Mouse (Mus musculus) lung, postnatal 0 days (tissue): Measurements from ENCODE around the gene Cables2.

Source experiments
- CTCF ChIP-seq: IDR thresholded peaks from 2 replicates; pipeline ENCODE4 v1.5.1; 2016; ENCODE audit warnings: antibody characterized with exemption, mild to moderate bottlenecking
- EP300 ChIP-seq: IDR thresholded peaks from 2 replicates; pipeline ENCODE4 v1.6.1; 2016; ENCODE audit warnings: antibody characterized with exemption, mild to moderate bottlenecking, control low read depth

GRCm38 (mm10) chr2:180311147-180311546 lies 37.9 kb upstream of the Cables2 start:
- no peak for TF ChIP-seq CTCF
- TF ChIP-seq EP300: no peak
